Mouse (Mus musculus) left cerebral cortex, adult 18-20 months (tissue): Measurements from ENCODE around the gene Odc1. TPM values are rescaled to one million over a fixed set of nuclear protein-coding genes. Genes with fewer than 3 reads are reported as not detected.

Experiments
- DNase-seq, 2 experiments: peaks; one replicate each; pipeline ENCODE4 v3.0.0; 2021 to 2022; ENCODE audit warnings: low spot score in 2 of 2, mixed read lengths in 1 of 2
- total RNA-seq, 2 experiments: library from RNA; stranded (reverse); gene quantifications; 2 replicates each; pipeline ENCODE4 v1.2.3; 2021

Odc1 gene
- total RNA-seq, 2 experiments from 2014 or later: 65.8 to 77.7 TPM

DNA sequence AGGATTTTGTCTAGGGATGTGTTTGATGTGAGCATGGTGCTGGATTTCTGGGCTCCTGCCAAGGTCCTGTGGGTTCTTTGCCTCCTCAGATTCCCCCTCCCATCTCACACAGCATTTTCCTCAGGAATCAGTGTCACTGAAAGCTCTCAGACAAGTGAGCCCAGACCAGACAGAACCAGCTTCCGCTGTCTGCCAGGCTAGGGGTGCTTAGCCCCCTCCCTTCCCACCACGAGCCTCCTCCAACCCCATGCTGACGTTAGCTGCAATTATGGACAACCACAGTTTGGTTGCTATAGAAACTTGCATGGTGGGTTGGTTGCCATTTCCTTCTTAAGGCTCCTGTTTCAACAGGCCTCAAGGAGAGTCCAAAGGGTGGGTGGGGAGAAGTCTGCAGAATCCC, 39.3 kb downstream of the Odc1 start:
- no peak for DNase-seq

DNA sequence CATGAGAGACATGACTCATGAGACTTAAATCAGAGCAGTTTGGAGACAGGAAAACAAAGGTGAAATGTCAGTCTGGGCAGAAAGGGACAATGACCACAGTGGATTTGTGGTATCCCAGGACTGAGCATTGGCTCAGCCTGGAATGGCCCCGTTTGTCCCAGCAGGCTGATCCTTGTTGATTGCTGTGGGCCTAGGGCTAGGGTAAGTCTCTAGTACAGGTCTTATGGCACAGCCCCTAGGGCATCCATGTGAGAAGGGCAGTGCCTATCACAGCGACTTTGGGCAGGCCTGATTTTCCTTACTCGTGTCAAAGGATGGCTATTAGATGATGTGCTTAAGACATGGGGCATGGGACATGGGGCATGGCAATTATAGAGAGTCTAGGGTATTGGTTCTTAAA, 41.4 kb downstream of the Odc1 start:
- DNase-seq: no peak

DNA sequence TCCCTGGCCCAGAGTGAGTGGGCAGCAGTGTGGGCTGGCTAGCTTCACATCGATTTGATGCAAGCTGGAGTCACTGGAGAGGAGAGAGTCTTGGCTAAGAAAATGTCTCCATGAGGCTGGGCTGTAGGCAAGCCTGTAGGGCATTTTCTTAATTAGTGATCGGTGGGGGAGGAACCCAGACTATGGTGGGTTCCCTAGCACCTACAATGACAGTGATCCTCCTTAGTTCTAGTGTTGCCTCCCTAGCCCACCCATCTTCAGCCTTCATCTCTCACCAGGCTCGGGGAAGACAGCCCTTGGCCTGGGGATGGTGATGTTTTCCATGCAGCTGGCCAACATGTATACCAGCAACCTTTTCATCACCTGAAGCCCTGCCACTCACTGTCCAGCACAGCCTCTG, 43.8 kb downstream of the Odc1 start:
- DNase-seq: peak in 1 of 2 experiments; percentile 16

DNA sequence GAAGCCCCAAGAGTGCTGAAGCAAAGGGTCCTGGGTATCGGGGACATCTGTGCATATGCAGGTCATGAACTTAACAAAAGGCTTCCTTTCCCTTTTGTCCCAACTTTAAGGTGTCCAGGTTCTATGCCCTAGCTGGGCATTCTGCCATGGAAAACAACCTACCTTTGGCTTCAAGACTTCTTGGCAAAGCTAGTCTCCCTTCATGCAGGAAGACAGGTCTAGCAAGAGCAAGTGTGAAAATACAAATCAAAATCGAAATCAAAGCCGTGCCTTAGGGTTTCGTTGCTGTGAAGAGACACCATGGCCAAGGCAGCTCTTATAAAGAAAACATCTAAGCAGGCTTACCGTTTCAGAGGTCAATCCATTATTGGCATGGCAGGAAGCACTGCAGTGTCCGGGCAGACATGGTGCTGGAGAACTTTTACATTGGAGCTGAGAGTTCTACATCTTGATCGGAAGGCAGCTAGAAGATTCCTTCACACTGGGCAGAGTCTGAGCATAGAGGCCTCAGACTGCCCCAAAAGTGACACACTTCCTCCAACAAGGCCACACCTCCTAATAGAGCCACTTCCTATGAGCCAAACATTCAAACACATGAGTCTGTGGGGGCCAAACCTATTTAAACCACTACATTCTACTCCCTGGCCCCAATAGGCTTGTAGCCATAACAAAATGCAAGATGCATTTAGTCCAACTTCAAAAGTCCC, 44.5 kb downstream of the Odc1 start:
- DNase-seq: no peak

DNA sequence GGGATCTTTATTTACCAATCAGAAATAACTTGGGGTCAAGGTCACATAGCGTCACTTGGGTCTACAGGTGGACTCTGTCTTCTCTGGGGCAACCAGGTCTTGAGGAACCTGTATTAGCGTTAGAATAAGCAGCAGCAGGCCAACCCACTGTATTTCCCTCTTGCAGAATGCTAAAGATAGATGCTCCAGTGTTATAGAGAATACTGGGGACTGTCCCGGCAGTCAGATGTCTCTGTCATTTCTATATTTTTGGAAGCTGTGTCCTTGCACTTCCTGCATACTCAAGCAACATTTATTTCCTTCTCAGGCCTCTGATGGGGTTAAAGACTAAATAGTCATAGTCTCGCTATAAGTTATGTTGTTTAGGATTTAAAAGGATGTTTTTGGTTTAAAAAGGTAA, 46.7 kb downstream of the Odc1 start:
- DNase-seq: no peak

DNA sequence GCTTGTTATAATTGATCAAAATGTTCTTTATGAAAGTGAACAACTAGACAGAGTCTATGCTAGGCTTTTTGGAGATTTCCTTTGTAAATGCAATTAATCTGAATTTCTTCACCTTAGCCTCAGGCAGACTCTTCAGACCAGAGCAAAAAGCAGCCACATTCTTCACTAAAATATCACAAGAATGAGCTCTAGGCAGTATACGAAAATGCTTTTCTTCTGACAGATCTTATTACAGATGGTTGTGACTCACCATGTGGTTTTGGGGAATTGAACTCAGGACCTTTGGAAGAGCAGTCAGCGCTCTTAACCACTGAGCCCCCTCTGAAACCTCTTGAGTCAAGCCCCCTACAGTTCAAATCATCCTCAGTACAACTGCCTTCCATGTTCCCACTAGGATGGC, 49.4 kb downstream of the Odc1 start:
- DNase-seq: no peak

DNA sequence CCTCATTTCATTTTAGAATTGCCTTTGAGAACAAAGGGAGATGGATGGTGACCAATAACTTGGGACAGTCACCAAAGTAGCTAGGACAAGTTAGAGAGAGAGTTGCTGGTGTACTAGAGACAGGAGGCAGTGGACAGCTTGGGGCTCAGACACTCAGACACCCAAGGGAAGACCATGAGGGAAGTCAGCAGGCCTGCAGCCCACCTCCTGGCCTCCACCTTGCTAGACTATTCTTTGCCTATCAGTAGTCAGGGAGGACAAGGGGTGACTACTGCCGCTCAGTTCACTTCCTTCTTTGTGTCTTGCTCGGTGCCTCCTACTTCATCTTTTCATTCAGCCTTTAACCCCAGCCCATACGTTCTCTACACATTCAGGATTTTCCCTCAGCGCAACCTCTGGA, 50.1 kb downstream of the Odc1 start:
- no peak for DNase-seq

DNA sequence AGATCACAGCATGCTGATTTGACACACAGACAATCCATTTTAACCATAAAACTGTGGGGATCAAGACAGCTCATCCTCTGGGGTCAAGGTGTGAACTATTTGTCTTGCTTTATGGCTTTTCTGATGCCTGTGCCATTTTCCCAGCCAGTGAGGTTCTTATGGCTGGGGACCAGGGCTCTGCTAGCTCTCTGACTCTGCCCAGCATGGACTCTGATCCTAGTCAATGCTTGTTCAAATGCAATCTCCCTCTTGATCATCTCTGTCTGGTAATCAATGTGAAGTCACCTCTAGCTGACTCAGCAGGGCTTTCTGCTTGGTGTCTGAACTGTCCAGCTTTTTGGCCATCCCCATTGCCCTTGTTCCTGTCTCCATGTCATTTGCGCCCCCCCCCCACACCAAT, 50.6 kb downstream of the Odc1 start:
- no peak for DNase-seq

Other genes starting within 250 kb of the Odc1 start
- 1 to 10 TPM; 3.1 to 4.7 TPM for gene Atp6v1c2, start 215.4 kb upstream of the Odc1 start, total RNA-seq
- 10 to 100 TPM; 20.8 to 21.3 TPM for gene Nol10, start 196.3 kb upstream of the Odc1 start, total RNA-seq
- 10 to 100 TPM; 80.0 to 93.6 TPM for gene Hpcal1, start 146.1 kb downstream of the Odc1 start, total RNA-seq